Mouse (Mus musculus) heart, postnatal 0 days (tissue): ENCODE results near the gene Wnt10b. TPM values are rescaled to one million over a fixed set of nuclear protein-coding genes. Genes with fewer than 3 reads are reported as not detected.

Experiments
- ATAC-seq: fragments of 200-750 bp; cut with Nextera tagmentation; 2 replicates; pipeline ENCODE4 v1.8.0; 2017; ENCODE audit warnings: low read depth, moderate number of reproducible peaks, moderate library complexity; ENCODE audit not compliant: insufficient read depth
- DNase-seq: peaks from one replicate; pipeline ENCODE4 v3.0.0-alpha.2; 2016; ENCODE audit warnings: low spot score
- H3K27ac ChIP-seq: fragments of 300-500 bp; sonication (generic); 2 replicates; pipeline ENCODE4 v1.5.1; 2014; ENCODE audit warnings: low read depth, mild to moderate bottlenecking
- H3K27me3 ChIP-seq: fragments of 300-500 bp; sonication (generic); 2 replicates; pipeline ENCODE4 v1.6.1; 2014; ENCODE audit warnings: low read length, mixed read lengths; ENCODE audit not compliant: control insufficient read depth, insufficient read depth
- H3K36me3 ChIP-seq: fragments of 300-500 bp; sonication (generic); replicated peaks from 2 replicates; pipeline ENCODE4 v1.6.1; 2014; ENCODE audit warnings: low read length, mixed read lengths; ENCODE audit not compliant: control insufficient read depth, insufficient read depth
- H3K4me1 ChIP-seq: fragments of 300-500 bp; sonication (generic); 2 replicates; pipeline ENCODE4 v1.6.1; 2014; ENCODE audit warnings: antibody characterized with exemption; ENCODE audit not compliant: control insufficient read depth, insufficient read depth
- H3K4me2 ChIP-seq: fragments of 300-500 bp; sonication (generic); 2 replicates; pipeline ENCODE4 v1.6.1; 2014; ENCODE audit warnings: low read depth, mild to moderate bottlenecking, low read length, moderate library complexity
- H3K4me3 ChIP-seq: fragments of 300-500 bp; sonication (generic); 2 replicates; pipeline ENCODE4 v1.5.1; 2014; ENCODE audit warnings: low read depth, low read length
- H3K9ac ChIP-seq: fragments of 300-500 bp; sonication (generic); replicated peaks from 2 replicates; pipeline ENCODE4 v1.6.1; 2014; ENCODE audit warnings: low read depth, low read length, mixed read lengths
- H3K9me3 ChIP-seq: fragments of 300-500 bp; sonication (generic); replicated peaks from 2 replicates; pipeline ENCODE4 v1.6.1; 2016; ENCODE audit warnings: low read length; ENCODE audit not compliant: control insufficient read depth
- CTCF ChIP-seq: IDR thresholded peaks from 2 replicates; pipeline ENCODE4 v1.5.1; 2016; ENCODE audit warnings: antibody characterized with exemption, control low read depth, low read depth
- EP300 ChIP-seq: IDR thresholded peaks from 2 replicates; pipeline ENCODE4 v1.6.1; 2016; ENCODE audit warnings: antibody characterized with exemption, low read depth
- WGBS: fragments of 180-500 bp; shearing (Covaris S2); extraction: QIAGEN DNeasy Blood & Tissue Kit; methylation state at CpG from one replicate; pipeline ENCODE4 v1.1.7; 2014; 5-methylcytosine and 5-hydroxymethylcytosine counted together
- polyA plus RNA-seq: library from polyadenylated mRNA; unstranded; fragments of >200 nt; fragmentation: Nextera tagmentation; extraction: Ambion mirVana; gene quantifications from 2 replicates; pipeline ENCODE4 v1.2.1, GENCODE M21; 2015
- total RNA-seq: library from RNA; depleted of rRNA; stranded (reverse); fragments of >200 nt; gene quantifications from 2 replicates; pipeline ENCODE4 v1.2.3, GENCODE M21; 2014; ENCODE audit warnings: low replicate concordance; rRNA removed

The Wnt10b gene
- total and polyA plus RNA-seq, 2 experiments from 2014 or later = 0.07 TPM; not detected in 1

DNA sequence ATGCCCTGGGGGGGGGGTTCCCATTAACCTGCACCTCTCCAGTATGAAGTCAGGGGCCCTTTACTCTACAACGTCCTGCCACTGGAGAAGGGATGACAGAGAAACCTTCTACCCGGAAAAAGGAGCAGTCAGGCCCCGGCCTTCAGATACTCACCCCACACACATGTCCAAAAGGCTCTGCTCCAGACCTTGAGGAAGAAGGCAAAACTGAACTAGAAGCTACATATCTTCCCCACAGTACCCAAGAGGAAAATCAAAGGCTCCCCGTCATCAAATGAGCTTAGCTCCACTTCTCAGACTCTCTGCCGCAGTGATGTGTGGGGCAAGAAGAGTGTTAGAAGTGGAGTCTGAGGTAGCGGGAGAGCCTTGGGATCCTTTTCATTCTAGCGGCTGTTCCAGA lies 51.2 kb downstream of the Wnt10b start:
- WGBS = 48% methylated on average over 7 of the region's 7 CpGs
- Histone ChIP-seq H3K27ac (no peak overlapping the region), H3K27me3 (no peaks in the 10 kb centered on the region), H3K4me1 (peaks cover 9% of the 10 kb centered on the region), H3K36me3 (no peaks in the 10 kb centered on the region), H3K4me3 (0 out of 2 replicates have a peak overlapping the region, but pooled peaks have one; percentile 61), H3K4me2 (peak overlapping the region; percentile 97), H3K9me3 (no peaks in the 10 kb centered on the region), H3K9ac (no peak overlapping the region)
- no peak for ATAC-seq
- DNase-seq = no peak
- TF ChIP-seq EP300 = no peak
- TF ChIP-seq CTCF = no peak

DNA sequence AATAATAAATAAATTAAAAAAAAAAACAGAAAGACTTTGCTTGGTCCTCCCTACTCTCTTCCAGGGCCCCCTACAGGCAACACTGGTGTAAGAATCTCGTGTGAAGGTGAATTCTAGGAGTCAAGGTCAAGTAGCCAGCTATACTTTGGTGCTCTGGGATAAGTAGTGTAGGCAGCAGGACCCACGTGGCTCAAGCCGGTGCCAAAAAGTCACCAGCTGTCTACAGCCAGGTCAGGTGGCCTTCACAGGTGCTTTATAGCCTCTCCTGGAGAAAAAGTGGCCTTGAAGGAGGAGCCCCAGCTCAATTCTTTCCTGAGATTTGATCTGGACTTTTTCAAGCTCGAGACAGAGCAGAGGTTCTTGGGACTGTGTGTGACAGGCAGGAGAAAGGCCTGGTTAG lies 51.9 kb downstream of the Wnt10b start:
- TF ChIP-seq EP300 (no peak), CTCF (no peak)
- no peak overlapping the region for H3K27ac ChIP-seq
- no peak overlapping the region for H3K4me3 ChIP-seq
- DNase-seq (no peak), ATAC-seq (no peak)
- H3K4me1 ChIP-seq = peaks cover 9% of the 10 kb centered on the region
- no peaks in the 10 kb centered on the region for H3K9me3 ChIP-seq
- H3K9ac ChIP-seq = no peak overlapping the region
- H3K27me3 ChIP-seq = no peaks in the 10 kb centered on the region
- H3K4me2 ChIP-seq = no peak overlapping the region
- no peaks in the 10 kb centered on the region for H3K36me3 ChIP-seq
- WGBS = 75% methylated on average over 4 of the region's 4 CpGs

DNA sequence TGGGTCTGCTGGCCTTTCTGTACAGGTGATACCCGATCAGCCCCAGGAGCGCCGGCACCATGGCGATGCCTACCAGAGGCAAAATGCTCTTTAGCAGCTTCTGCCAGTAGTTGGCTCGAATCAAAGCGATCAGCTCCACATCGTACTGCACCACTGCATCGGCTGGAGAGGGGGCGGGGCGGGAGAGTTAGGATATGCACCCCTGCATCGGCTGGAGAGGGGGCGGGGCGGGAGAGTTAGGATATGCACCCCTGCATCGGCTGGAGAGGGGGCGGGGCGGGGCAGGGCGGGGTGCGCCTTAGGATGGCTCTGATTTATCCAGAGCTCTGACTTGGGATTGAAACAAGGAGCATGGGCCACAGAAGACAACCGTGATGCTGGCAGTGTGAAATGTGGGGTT lies 53.5 kb downstream of the Wnt10b start:
- Histone ChIP-seq H3K36me3 (no peaks in the 10 kb centered on the region), H3K4me1 (peaks cover 9% of the 10 kb centered on the region), H3K4me3 (no peak overlapping the region), H3K27me3 (no peaks in the 10 kb centered on the region), H3K9ac (no peak overlapping the region), H3K9me3 (no peaks in the 10 kb centered on the region), H3K4me2 (no peak overlapping the region), H3K27ac (no peak overlapping the region)
- TF ChIP-seq EP300 (no peak), CTCF (no peak)
- WGBS = 48% methylated on average over 19 of the region's 19 CpGs
- ATAC-seq (no peak), DNase-seq (no peak)

DNA sequence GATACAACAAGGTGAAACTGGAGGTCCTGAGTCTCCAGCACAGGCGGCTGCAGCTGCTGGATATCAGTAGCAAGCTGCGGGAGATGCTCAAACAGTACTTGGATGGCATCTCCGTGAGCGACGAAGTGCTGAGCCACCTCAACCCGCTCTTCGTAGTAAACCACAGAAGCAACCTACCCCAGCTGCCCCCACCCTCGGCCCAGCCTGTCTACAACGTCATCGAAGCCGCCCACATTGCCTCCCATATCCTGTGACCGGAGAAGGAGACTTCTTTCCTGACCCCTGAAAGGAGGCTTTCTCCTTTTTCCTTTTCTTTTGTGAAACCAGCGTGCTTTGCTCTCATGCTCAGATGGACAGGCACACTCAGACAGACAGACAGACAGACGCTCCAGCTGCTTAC lies 55.1 kb downstream of the Wnt10b start:
- no peak overlapping the region for H3K9ac ChIP-seq
- H3K27me3 ChIP-seq = no peaks in the 10 kb centered on the region
- ATAC-seq = no peak
- no peak for TF ChIP-seq EP300
- TF ChIP-seq CTCF = no peak
- peak overlapping the region; percentile 36 for H3K4me2 ChIP-seq
- WGBS = 38% methylated on average over 14 of the region's 14 CpGs
- DNase-seq = no peak
- no peaks in the 10 kb centered on the region for H3K9me3 ChIP-seq
- H3K27ac ChIP-seq = no peak overlapping the region
- H3K36me3 ChIP-seq = no peaks in the 10 kb centered on the region
- peaks cover 4% of the 10 kb centered on the region; the same call in 1 of the 2 replicates for H3K4me1 ChIP-seq
- H3K4me3 ChIP-seq = peak overlapping the region; percentile 25

DNA sequence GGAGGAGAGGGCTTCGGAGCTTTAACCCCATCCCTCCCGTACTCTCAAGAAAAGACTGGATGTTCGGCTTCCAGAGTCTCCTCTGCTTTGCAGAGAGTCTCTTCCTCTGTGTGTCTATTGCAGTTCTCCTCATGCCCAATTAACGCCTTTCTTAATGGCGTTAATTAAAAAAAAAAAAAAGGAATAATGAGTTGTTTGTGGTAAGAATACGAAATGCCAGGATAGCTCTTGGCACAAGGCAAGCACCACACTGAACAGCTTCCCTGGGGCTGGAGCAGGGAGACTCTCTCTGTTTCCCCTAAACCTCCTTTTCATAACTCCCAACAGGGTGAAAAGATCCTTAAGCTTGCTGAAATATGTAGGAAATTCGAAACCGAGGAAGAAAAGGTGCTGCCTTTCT lies 55.8 kb downstream of the Wnt10b start:
- Histone ChIP-seq H3K27ac (no peak overlapping the region), H3K36me3 (no peaks in the 10 kb centered on the region), H3K4me2 (no peak overlapping the region), H3K9ac (no peak overlapping the region), H3K4me3 (no peak overlapping the region), H3K4me1 (peaks cover 2% of the 10 kb centered on the region; the same call in 1 of the 2 replicates), H3K27me3 (no peaks in the 10 kb centered on the region), H3K9me3 (no peaks in the 10 kb centered on the region)
- DNase-seq = no peak
- 77% methylated on average over 8 of the region's 8 CpGs for WGBS
- TF ChIP-seq CTCF = no peak
- TF ChIP-seq EP300 = no peak
- ATAC-seq = no peak

Other genes with a start within 250 kb of the Wnt10b start
- 58.7 and 62.3 TPM in 2 replicates for gene Kansl2, start 243.9 kb downstream of the Wnt10b start, total RNA-seq
- 60.7 and 73.1 TPM in 2 replicates for gene Kansl2, start 243.9 kb downstream of the Wnt10b start, polyA plus RNA-seq
- 20.0 and 32.8 TPM in 2 replicates for gene Ccnt1, start 207.2 kb downstream of the Wnt10b start, total RNA-seq
- 21.4 and 22.3 TPM in 2 replicates for gene Ccnt1, start 207.2 kb downstream of the Wnt10b start, polyA plus RNA-seq
- not detected in 2 replicates for gene 4930415O20Rik, start 207.1 kb downstream of the Wnt10b start, total RNA-seq
- gene 4930415O20Rik, start 207.1 kb downstream of the Wnt10b start, polyA plus RNA-seq = 0.30 TPM in 1 of 2 replicates, not detected in the other
- gene Adcy6, start 168.1 kb downstream of the Wnt10b start, total RNA-seq = 200 and 216 TPM in 2 replicates
- 29.2 and 33.5 TPM in 2 replicates for gene Adcy6, start 168.1 kb downstream of the Wnt10b start, polyA plus RNA-seq
- gene Cacnb3, start 147.3 kb downstream of the Wnt10b start, total RNA-seq = 15.6 and 19.4 TPM in 2 replicates
- 5.7 and 6.1 TPM in 2 replicates for gene Cacnb3, start 147.3 kb downstream of the Wnt10b start, polyA plus RNA-seq
- gene Ddx23, start 115.3 kb downstream of the Wnt10b start, total RNA-seq = 25.1 and 32.7 TPM in 2 replicates
- 11.8 and 12.9 TPM in 2 replicates for gene Ddx23, start 115.3 kb downstream of the Wnt10b start, polyA plus RNA-seq
- 7.1 and 13.0 TPM in 2 replicates for gene Rnd1, start 100.7 kb downstream of the Wnt10b start, total RNA-seq
- 1.0 and 1.1 TPM in 2 replicates for gene Rnd1, start 100.7 kb downstream of the Wnt10b start, polyA plus RNA-seq
- gene Ccdc65, start 69.9 kb downstream of the Wnt10b start, total RNA-seq = 0.77 TPM in 1 of 2 replicates, not detected in the other
- gene Ccdc65, start 69.9 kb downstream of the Wnt10b start, polyA plus RNA-seq = 0.25 and 0.86 TPM in 2 replicates
- 4.3 and 26.7 TPM in 2 replicates for gene Fkbp11, start 50.0 kb downstream of the Wnt10b start, total RNA-seq
- gene Fkbp11, start 50.0 kb downstream of the Wnt10b start, polyA plus RNA-seq = 21.7 and 22.0 TPM in 2 replicates
- 27.6 and 28.7 TPM in 2 replicates for gene Arf3, start 14.9 kb downstream of the Wnt10b start, total RNA-seq
- 15.9 and 17.3 TPM in 2 replicates for gene Arf3, start 14.9 kb downstream of the Wnt10b start, polyA plus RNA-seq
- not detected in 2 replicates for gene Wnt1, start 11.7 kb upstream of the Wnt10b start, total RNA-seq
- not detected in 2 replicates for gene Wnt1, start 11.7 kb upstream of the Wnt10b start, polyA plus RNA-seq
- gene Ddn, start 31.3 kb upstream of the Wnt10b start, total RNA-seq = 1.4 and 1.9 TPM in 2 replicates
- 0.11 TPM in 2 replicates for gene Ddn, start 31.3 kb upstream of the Wnt10b start, polyA plus RNA-seq
- gene Prkag1, start 53.4 kb upstream of the Wnt10b start, total RNA-seq = 115 and 134 TPM in 2 replicates
- 113 and 114 TPM in 2 replicates for gene Prkag1, start 53.4 kb upstream of the Wnt10b start, polyA plus RNA-seq
- gene Kmt2d, start 93.1 kb upstream of the Wnt10b start, total RNA-seq = 31.6 and 34.4 TPM in 2 replicates
- gene Kmt2d, start 93.1 kb upstream of the Wnt10b start, polyA plus RNA-seq = 5.5 and 6.0 TPM in 2 replicates
- 7.5 and 12.6 TPM in 2 replicates for gene Rhebl1, start 116.4 kb upstream of the Wnt10b start, total RNA-seq
- gene Rhebl1, start 116.4 kb upstream of the Wnt10b start, polyA plus RNA-seq = 4.0 and 4.1 TPM in 2 replicates
- 4.4 and 4.8 TPM in 2 replicates for gene Dhh, start 120.4 kb upstream of the Wnt10b start, total RNA-seq
- gene Dhh, start 120.4 kb upstream of the Wnt10b start, polyA plus RNA-seq = 1.7 TPM in 2 replicates
- 25.5 and 28.2 TPM in 2 replicates for gene Lmbr1l, start 140.1 kb upstream of the Wnt10b start, total RNA-seq
- 8.0 and 9.6 TPM in 2 replicates for gene Lmbr1l, start 140.1 kb upstream of the Wnt10b start, polyA plus RNA-seq
- 2,330 and 2,912 TPM in 2 replicates for gene Tuba1b, start 156.4 kb upstream of the Wnt10b start, total RNA-seq
- gene Tuba1b, start 156.4 kb upstream of the Wnt10b start, polyA plus RNA-seq = 608 and 611 TPM in 2 replicates
- gene Gm49450, start 175.4 kb upstream of the Wnt10b start, total RNA-seq = 78.3 and 158 TPM in 2 replicates
- not detected in 2 replicates for gene Gm49450, start 175.4 kb upstream of the Wnt10b start, polyA plus RNA-seq
- gene Tuba1a, start 175.6 kb upstream of the Wnt10b start, total RNA-seq = 1,016 and 1,136 TPM in 2 replicates
- 404 and 408 TPM in 2 replicates for gene Tuba1a, start 175.6 kb upstream of the Wnt10b start, polyA plus RNA-seq